Mouse (Mus musculus): ENCODE measurements around the gene Emc6. TPM values are rescaled to one million over a fixed set of nuclear protein-coding genes. Genes with fewer than 3 reads are reported as not detected.

Gene Emc6
- polyA plus RNA-seq (2014; fragmentation: Illumina TruSeq; extraction: RNeasy Lipid Tissue Mini Kit (QIAGEN cat#74804)) = 26.8 TPM

GRCm38 (mm10) chr11:73176608-73177508, at the start of gene Emc6, which contains the start of gene Tax1bp3:
Emc6 (minus strand) TSS chr11:73177037.
Tax1bp3 (plus strand) TSS chr11:73177083.

GRCm38 (mm10) chr11:73199230-73199712, 22.4 kb upstream of the Emc6 start, which contains the start of gene Shpk:
Shpk (plus strand) TSS chr11:73199460.

GRCm38 (mm10) chr11:73198603-73199229, 21.9 kb upstream of the Emc6 start, which contains the start of gene Ctns:
Ctns (minus strand) TSS chr11:73199042.

GRCm38 (mm10) chr11:73159957-73160810, 16.7 kb downstream of the Emc6 start, which contains the start of gene P2rx5:
P2rx5 (plus strand) TSS chr11:73160421.

GRCm38 (mm10) chr11:73137591-73138501, 39.0 kb downstream of the Emc6 start, which contains the start of gene Haspin:
Haspin (minus strand) TSS chr11:73138294.

Other genes starting within 250 kb of the Emc6 start
- 5.1 TPM for gene Atp2a3, start 215.9 kb downstream of the Emc6 start, polyA plus RNA-seq (2014; fragmentation: Illumina TruSeq; extraction: RNeasy Lipid Tissue Mini Kit (QIAGEN cat#74804))
- gene P2rx1, start 177.9 kb downstream of the Emc6 start, polyA plus RNA-seq (2014; fragmentation: Illumina TruSeq; extraction: RNeasy Lipid Tissue Mini Kit (QIAGEN cat#74804)) = 0.17 TPM
- gene Camkk1, start 158.0 kb downstream of the Emc6 start, polyA plus RNA-seq (2014; fragmentation: Illumina TruSeq; extraction: RNeasy Lipid Tissue Mini Kit (QIAGEN cat#74804)) = not detected
- gene Ncbp3, start 129.3 kb downstream of the Emc6 start, polyA plus RNA-seq (2014; fragmentation: Illumina TruSeq; extraction: RNeasy Lipid Tissue Mini Kit (QIAGEN cat#74804)) = 15.4 TPM
- not detected for gene Itgae, start 86.5 kb downstream of the Emc6 start, polyA plus RNA-seq (2014; fragmentation: Illumina TruSeq; extraction: RNeasy Lipid Tissue Mini Kit (QIAGEN cat#74804))
- 5.8 TPM for gene Haspin, start 38.7 kb downstream of the Emc6 start, polyA plus RNA-seq (2014; fragmentation: Illumina TruSeq; extraction: RNeasy Lipid Tissue Mini Kit (QIAGEN cat#74804))
- not detected for gene P2rx5, start 16.6 kb downstream of the Emc6 start, polyA plus RNA-seq (2014; fragmentation: Illumina TruSeq; extraction: RNeasy Lipid Tissue Mini Kit (QIAGEN cat#74804))
- gene Tax1bp3, start within 50 bp of the Emc6 start, polyA plus RNA-seq (2014; fragmentation: Illumina TruSeq; extraction: RNeasy Lipid Tissue Mini Kit (QIAGEN cat#74804)) = 30.2 TPM
- 9.2 TPM for gene Ctns, start 22.0 kb upstream of the Emc6 start, polyA plus RNA-seq (2014; fragmentation: Illumina TruSeq; extraction: RNeasy Lipid Tissue Mini Kit (QIAGEN cat#74804))
- gene Shpk, start 22.4 kb upstream of the Emc6 start, polyA plus RNA-seq (2014; fragmentation: Illumina TruSeq; extraction: RNeasy Lipid Tissue Mini Kit (QIAGEN cat#74804)) = 1.1 TPM
- gene Trpv1, start 57.3 kb upstream of the Emc6 start, polyA plus RNA-seq (2014; fragmentation: Illumina TruSeq; extraction: RNeasy Lipid Tissue Mini Kit (QIAGEN cat#74804)) = not detected
- gene Trpv3, start 90.4 kb upstream of the Emc6 start, polyA plus RNA-seq (2014; fragmentation: Illumina TruSeq; extraction: RNeasy Lipid Tissue Mini Kit (QIAGEN cat#74804)) = 0.20 TPM
- 7.9 TPM for gene Aspa, start 152.6 kb upstream of the Emc6 start, polyA plus RNA-seq (2014; fragmentation: Illumina TruSeq; extraction: RNeasy Lipid Tissue Mini Kit (QIAGEN cat#74804))
- gene Gm49340, start 152.7 kb upstream of the Emc6 start, polyA plus RNA-seq (2014; fragmentation: Illumina TruSeq; extraction: RNeasy Lipid Tissue Mini Kit (QIAGEN cat#74804)) = not detected
- gene Spata22, start 152.7 kb upstream of the Emc6 start, polyA plus RNA-seq (2014; fragmentation: Illumina TruSeq; extraction: RNeasy Lipid Tissue Mini Kit (QIAGEN cat#74804)) = 0.74 TPM
- not detected for gene Olfr20, start 173.7 kb upstream of the Emc6 start, polyA plus RNA-seq (2014; fragmentation: Illumina TruSeq; extraction: RNeasy Lipid Tissue Mini Kit (QIAGEN cat#74804))
- gene Olfr376, start 194.2 kb upstream of the Emc6 start, polyA plus RNA-seq (2014; fragmentation: Illumina TruSeq; extraction: RNeasy Lipid Tissue Mini Kit (QIAGEN cat#74804)) = not detected
- gene Olfr1, start 222.6 kb upstream of the Emc6 start, polyA plus RNA-seq (2014; fragmentation: Illumina TruSeq; extraction: RNeasy Lipid Tissue Mini Kit (QIAGEN cat#74804)) = not detected

Data from ovary, adult 10 weeks (tissue).